Mouse (Mus musculus) heart, postnatal 25 days (tissue): ENCODE results near the gene Bcan. TPM values are rescaled to one million over a fixed set of nuclear protein-coding genes. Genes with fewer than 3 reads are reported as not detected.

Experiments used
- DNase-seq: peaks from one replicate; pipeline ENCODE4 v3.0.0; 2022; ENCODE audit warnings: low spot score
- intact Hi-C: fragments of 180-260 bp; cut with DNase I; formaldehyde crosslinking; loops from one replicate; pipeline ENCODE4 v1.15.1; 2025
- total RNA-seq, 2 experiments: library from RNA; stranded (reverse); gene quantifications; 2 replicates each; pipeline ENCODE4 v1.2.3; 2021

Gene Bcan
- total RNA-seq, 2 experiments from 2014 or later, result 0.14 to 0.26 TPM

DNA sequence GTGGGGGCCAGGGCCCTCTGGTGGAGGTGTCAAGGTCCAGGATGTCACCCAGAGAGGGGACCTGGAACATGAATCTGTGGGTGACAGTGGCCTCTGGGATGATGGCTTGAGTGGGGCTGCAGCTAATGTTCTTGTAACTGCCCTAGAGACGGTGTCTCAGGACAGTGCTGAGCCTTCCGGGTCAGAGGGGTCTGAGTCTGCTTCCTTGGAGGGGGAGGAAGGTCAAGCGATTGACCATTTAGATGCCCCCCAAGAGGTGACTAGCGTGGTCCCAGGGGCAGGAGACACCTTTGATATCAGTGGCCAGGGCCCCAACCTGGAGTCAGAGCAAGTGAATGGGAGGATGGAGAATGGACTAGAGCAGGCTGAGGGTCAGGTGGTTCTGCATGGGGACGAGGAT lies 20.5 kb downstream of the Bcan start:
- DNase-seq, result no peak
- intact Hi-C loops, result no loop called here

- DNase-seq, result no peak
- intact Hi-C loops, result no loop called here
These were observed 25.5 kb downstream of the Bcan start for GRCm38 (mm10) chr3:87974381-87974987.

DNA sequence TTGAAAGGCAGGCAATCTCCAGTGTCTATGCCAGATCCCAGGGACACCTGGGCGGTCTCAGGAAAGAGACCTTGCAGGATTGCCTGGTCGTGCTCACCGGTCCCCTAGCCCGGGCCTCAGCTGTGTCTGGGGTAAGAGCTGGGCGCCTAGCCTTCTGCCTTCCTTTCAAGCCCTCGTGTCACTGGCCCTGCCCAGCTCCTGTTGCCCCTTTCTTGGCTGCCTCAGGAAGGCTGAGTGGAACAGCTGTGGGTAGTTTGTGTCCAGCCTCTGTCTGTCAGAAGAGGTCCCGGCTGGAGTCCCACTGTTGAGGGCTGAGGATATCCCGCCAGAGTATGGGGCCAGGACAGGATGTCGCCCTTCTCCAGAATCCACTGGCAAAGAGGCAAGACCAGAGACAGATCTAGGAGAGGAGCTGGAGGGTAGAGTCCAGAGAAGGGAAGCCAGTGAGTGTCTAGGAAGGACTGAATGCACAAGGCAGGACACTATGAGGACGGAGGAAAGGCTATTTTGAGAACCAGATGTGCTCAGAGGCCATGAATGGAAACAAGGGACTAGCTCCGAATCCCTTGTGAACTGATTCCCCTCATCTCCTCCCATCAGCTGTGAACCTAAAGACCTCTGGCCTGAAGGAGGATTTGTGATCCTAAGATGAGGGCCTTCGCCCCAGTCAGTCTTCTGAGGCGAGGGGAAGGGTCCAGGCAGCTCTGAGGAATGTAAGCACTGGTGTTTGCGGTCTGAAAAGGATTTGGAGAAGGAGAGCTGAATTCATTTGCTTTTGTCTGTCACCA lies 26.2 kb downstream of the Bcan start:
- intact Hi-C loops, result no loop called here

GRCm38 (mm10) chr3:87972776-87973175 lies 27.3 kb downstream of the Bcan start:
- no peak for DNase-seq
- intact Hi-C loops, result no loop called here

More for the DNA sequence above, 26.2 kb downstream of the Bcan start:
- DNase-seq, result no peak

GRCm38 (mm10) chr3:87972203-87972664 lies 27.8 kb downstream of the Bcan start:
- intact Hi-C loops, result no loop called here
- DNase-seq, result no peak

GRCm38 (mm10) chr3:87971489-87972202 lies 28.4 kb downstream of the Bcan start:
- no peak for DNase-seq
- intact Hi-C loops, result no loop called here

DNA sequence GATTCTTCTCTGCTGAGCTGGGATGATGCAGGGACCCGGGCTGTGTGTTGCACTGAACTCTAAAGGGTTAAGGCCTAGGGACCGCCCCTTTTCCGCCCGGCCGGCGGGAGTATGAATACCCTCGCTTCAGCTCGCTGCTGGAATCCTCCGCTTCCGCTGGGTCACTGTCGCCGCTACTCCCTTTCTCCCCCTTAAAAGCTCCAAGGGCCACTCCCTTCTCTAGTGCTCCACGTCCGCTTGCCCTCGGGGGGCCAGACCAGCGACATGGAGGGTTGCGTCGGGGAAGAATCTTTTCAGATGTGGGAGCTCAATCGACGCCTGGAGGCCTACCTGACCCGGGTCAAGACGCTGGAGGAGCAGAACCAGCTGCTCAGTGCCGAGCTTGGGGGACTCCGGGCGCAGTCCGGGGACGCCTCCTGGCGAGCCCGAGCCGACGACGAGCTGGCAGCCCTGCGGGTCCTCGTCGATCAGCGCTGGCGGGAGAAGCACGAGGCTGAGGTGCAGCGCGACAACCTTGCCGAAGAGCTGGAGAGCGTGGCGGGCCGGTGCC lies 29.0 kb downstream of the Bcan start, which contains the start of gene Nes:
Gene Nes, plus strand, starts transcription at position 140 of the 550 bp plus-strand sequence.
- intact Hi-C loops, result loop anchor here (1.0 kb wide), 1 partner anchor 16 kb away; no protein-coding TSS in a partner anchor
- peak; percentile 71 for DNase-seq

DNA sequence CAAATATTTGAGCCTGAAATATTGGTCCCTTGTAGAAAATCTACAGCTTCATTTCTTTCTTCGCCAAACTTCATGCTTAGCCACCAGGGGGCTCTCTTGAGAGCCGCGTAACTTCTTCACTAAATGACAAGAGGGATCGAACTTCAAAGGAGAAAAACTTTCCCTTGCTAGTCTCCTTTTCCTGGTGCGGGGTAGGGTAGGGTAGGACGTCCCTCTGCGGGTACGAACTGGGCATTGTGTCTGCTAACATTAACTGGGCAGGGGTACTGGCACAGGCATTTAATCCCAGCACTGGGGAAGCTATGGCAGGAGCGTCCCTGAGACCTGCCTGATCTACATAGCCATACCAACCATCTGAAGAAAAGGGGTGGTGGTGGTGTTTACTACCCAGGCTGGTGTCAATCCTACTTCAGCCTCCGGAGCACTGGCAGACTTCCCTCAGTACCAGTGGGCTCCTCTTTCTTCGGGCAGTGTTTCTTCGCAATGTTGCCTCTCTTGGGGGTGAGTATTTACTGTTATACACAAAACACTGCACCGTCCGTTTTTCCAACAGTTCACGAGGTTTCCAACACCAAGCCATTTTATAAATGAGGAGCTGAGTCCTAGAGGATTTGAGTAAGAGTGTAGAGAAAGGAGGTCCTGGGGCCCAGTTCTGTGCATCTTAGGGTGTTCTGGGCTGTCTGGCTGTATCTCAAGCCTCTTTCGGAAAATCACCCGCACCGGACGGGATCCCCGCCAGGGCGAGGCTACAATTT lies 29.7 kb downstream of the Bcan start:
- intact Hi-C loops, result loop anchor here (1.0 kb wide), 1 partner anchor 17 kb away; no protein-coding TSS in a partner anchor
- DNase-seq, result no peak

GRCm38 (mm10) chr3:87960586-87961191 lies 39.3 kb downstream of the Bcan start:
- intact Hi-C loops, result loop anchor here (1.0 kb wide), 1 partner anchor 25 kb away; no protein-coding TSS in a partner anchor
- peak; percentile 83 for DNase-seq

DNA sequence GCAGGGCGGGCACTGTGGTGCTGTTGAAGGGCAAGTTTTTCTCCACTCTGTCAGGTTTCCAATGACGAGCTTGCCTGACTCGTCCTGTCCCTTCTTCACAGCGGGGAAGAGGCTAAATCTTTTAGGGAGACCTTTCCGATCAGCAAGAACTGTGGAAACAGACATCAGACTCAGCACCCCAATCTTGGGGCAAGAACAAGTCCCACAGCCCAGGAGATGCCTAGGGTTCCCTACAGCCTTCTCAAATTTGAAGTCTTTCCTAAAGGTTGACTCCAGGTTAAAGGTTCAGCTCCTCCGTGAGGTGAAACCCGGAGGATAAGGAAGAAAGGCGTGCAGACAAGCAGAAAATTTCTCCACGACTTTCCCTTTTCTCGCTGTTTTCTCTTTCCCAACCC lies 39.8 kb downstream of the Bcan start:
- intact Hi-C loops, result no loop called here
- no peak for DNase-seq

GRCm38 (mm10) chr3:87959371-87959770 lies 40.7 kb downstream of the Bcan start:
- intact Hi-C loops, result no loop called here
- no peak for DNase-seq

- no peak for DNase-seq
- intact Hi-C loops, result no loop called here
These were observed 41.1 kb downstream of the Bcan start for GRCm38 (mm10) chr3:87958967-87959366.

DNA sequence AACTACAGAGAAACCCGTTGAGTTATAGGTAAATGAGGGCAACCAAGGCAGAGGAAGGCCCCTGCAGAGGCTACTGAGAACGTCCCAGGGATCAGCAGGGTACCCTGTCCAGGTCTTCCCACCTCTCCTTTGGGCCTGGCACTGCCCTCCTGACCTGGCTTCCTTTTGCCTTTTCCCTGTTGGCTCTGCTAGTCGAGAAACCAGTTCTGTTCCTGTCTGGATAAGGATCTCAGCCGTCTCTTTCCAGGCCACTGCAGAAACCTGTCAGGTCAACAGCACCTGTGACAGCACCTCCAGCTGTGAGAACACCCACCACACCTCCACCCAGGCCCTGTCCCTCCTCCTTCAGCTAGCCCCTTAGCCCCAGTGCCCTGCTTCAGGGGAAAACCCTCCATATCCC lies 41.6 kb downstream of the Bcan start:
- no peak for DNase-seq

DNA sequence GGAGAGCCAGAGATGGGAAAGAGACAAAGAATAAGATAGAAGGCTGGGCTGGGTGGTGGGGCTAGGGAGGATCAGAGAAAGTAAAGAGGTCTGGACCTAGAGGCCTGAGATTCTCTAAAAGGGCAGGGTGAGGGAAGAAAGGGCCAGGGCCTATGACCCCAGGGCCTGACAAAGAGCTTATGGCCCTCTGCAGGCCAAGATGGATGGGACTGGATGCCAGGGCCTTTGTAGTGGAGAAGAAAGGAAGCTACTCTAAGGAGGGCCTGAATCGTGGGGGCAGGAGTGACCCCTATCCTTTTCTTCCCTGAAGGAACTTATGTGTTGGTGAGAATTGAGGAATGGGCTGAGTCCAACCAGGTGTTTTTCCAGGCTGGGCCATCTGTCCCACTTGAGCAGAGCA lies 42.0 kb downstream of the Bcan start:
- DNase-seq, result no peak

More for the DNA sequence above, 41.6 kb downstream of the Bcan start:
- intact Hi-C loops, result no loop called here

DNA sequence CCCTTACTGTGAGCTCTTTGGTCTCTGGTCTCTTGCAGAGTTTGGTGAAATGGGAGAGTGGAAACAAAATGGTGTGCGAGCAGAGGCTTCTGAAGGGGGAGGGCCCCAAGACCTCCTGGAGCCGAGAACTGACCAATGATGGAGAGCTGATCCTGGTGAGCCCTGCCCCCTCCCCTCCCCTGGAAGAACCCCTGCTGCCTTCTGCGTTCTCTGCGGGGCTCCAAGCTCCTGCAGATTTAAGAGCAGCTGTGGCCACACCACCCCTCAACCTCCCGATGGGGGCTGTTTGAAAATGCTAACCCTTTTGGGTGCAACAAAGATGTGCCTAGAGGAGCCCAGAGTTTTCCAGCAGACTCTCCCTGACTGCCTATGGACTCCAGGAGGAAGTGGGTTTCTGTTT lies 47.6 kb downstream of the Bcan start:
- intact Hi-C loops, result no loop called here

More for the DNA sequence above, 42.0 kb downstream of the Bcan start:
- intact Hi-C loops, result no loop called here

GRCm38 (mm10) chr3:87951946-87952345 lies 48.1 kb downstream of the Bcan start:
- DNase-seq, result no peak
- intact Hi-C loops, result no loop called here

More for the DNA sequence above, 47.6 kb downstream of the Bcan start:
- no peak for DNase-seq

- DNase-seq, result no peak
- intact Hi-C loops, result no loop called here
These were observed 50.0 kb downstream of the Bcan start for GRCm38 (mm10) chr3:87949955-87950515.

- DNase-seq, result no peak
- intact Hi-C loops, result no loop called here
These were observed 50.6 kb downstream of the Bcan start for GRCm38 (mm10) chr3:87949266-87949954.
